Mouse (Mus musculus): Measurements from ENCODE around the gene Olfr128. TPM values are rescaled to one million over a fixed set of nuclear protein-coding genes. Genes with fewer than 3 reads are reported as not detected.

The Olfr128 gene
- not detected in 2 replicates for polyA plus RNA-seq (2012; rRNA removed; ENCODE audit: low replicate concordance)

DNA sequence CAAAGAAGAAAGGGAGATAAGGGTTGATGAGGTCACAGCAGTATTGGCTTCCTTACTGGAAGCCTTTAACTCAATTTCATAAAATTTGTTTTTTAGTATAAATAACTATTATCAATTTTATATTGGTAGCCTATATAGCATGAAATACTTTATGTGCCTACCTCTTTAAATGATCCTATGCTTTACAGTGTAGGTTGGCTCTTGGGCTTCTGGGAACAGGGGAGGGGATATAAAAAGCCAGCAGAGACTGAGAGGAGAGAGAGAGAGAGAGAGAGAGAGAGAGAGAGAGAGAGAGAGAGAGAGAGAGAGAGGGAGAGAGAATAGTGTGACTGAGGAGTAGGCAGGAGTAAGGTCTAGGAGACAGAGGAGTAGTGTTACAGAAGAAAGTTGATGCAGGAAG is at the start of gene Olfr128:
Olfr128 (plus strand) TSS at position 301 of the 400 bp plus-strand sequence.

GRCm38 (mm10) chr17:37900137-37900536 is 20.2 kb upstream of the Olfr128 start, which contains the start of gene Olfr127:
Olfr127 (plus strand) TSS chr17:37900437.

DNA sequence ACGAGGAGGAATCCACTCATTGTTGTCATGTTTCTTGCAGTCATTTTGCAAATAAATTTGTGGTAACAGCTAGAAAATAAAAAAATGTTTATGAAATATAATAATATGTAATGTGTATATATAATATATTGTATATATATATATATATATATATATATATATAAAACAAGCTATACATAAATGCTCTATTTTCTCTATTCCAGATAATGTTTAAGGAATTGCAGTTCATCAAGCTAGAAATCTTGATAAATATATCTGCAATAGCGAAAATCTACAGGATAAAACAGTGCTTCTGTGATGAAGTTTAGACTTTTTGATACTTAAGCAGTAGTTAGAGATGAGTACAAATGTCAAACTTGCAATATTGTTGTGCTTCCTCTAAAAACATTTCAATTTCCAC is 32.6 kb downstream of the Olfr128 start, which contains the start of gene Olfr761:
Olfr761 (minus strand) TSS at position 101 of the 400 bp plus-strand sequence.

Other genes with a start within 250 kb of the Olfr128 start
- gene Olfr119, start 224.0 kb upstream of the Olfr128 start, polyA plus RNA-seq (2012; rRNA removed; ENCODE audit: low replicate concordance), result not detected in 2 replicates
- gene Olfr120, start 198.7 kb upstream of the Olfr128 start, polyA plus RNA-seq (2012; rRNA removed; ENCODE audit: low replicate concordance), result not detected in 2 replicates
- gene Olfr121, start 171.7 kb upstream of the Olfr128 start, polyA plus RNA-seq (2012; rRNA removed; ENCODE audit: low replicate concordance), result not detected in 2 replicates
- gene Olfr122, start 151.9 kb upstream of the Olfr128 start, polyA plus RNA-seq (2012; rRNA removed; ENCODE audit: low replicate concordance), result not detected in 2 replicates
- gene Olfr123, start 127.0 kb upstream of the Olfr128 start, polyA plus RNA-seq (2012; rRNA removed; ENCODE audit: low replicate concordance), result not detected in 2 replicates
- not detected in 2 replicates for gene Olfr124, start 120.7 kb upstream of the Olfr128 start, polyA plus RNA-seq (2012; rRNA removed; ENCODE audit: low replicate concordance)
- gene Olfr125, start 87.6 kb upstream of the Olfr128 start, polyA plus RNA-seq (2012; rRNA removed; ENCODE audit: low replicate concordance), result not detected in 2 replicates
- gene Olfr126, start 73.1 kb upstream of the Olfr128 start, polyA plus RNA-seq (2012; rRNA removed; ENCODE audit: low replicate concordance), result not detected in 2 replicates
- not detected in 2 replicates for gene Olfr127, start 20.1 kb upstream of the Olfr128 start, polyA plus RNA-seq (2012; rRNA removed; ENCODE audit: low replicate concordance)
- gene Olfr761, start 32.5 kb downstream of the Olfr128 start, polyA plus RNA-seq (2012; rRNA removed; ENCODE audit: low replicate concordance), result not detected in 2 replicates
- gene Olfr129, start 139.5 kb downstream of the Olfr128 start, polyA plus RNA-seq (2012; rRNA removed; ENCODE audit: low replicate concordance), result not detected in 2 replicates
- not detected in 2 replicates for gene Olfr130, start 143.4 kb downstream of the Olfr128 start, polyA plus RNA-seq (2012; rRNA removed; ENCODE audit: low replicate concordance)
- gene Olfr131, start 168.1 kb downstream of the Olfr128 start, polyA plus RNA-seq (2012; rRNA removed; ENCODE audit: low replicate concordance), result not detected in 2 replicates
- gene Olfr132, start 214.0 kb downstream of the Olfr128 start, polyA plus RNA-seq (2012; rRNA removed; ENCODE audit: low replicate concordance), result not detected in 2 replicates
- not detected in 2 replicates for gene Olfr133, start 224.7 kb downstream of the Olfr128 start, polyA plus RNA-seq (2012; rRNA removed; ENCODE audit: low replicate concordance)